ENCODE assay signal across 8 mouse cellular contexts in the genomic region with DNA sequence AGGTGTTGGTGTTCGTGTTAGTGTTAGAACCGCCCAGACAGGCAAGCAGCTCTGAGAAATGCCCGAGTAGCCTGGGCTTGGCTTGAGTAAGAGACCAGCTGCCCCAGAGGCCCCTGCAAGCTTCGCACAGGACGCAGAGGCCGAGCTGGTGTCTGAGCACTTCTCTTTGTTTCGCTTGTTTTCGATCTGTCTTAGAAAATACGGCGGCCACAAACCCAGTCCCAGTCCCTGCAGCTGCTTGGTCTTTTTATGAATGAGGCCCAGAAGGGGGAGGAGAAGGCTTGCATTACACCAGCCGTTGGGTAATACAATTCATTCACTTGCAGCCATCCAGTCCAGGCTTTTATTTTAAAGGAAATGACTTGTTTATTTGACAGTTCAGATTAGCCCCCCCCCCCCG.
DNase-seq lines count a peak whose midpoint lies in the region; ATAC-seq and TF ChIP-seq lines count a peak whose summit lies in the region.

No protein-coding gene starts in this region.

- peak; percentile 74 for ATAC-seq in heart, embryonic 16.5 days (replicated peaks; ENCODE audit: extremely low read depth, insufficient read depth, low FRiP score)
- ATAC-seq in lung, postnatal 0 days = peak; percentile 80
- ATAC-seq in inflammation-experienced regulatory T-cells, adult 6 months = no peak

- TF ChIP-seq EP300 in lung, postnatal 0 days (IDR thresholded peaks at IDR 0.05) = no peak

- 2% methylated on average over 12 of the region's 12 CpGs for WGBS in forebrain, embryonic 10.5 days
- 5% methylated on average over 12 of the region's 12 CpGs for WGBS in heart, embryonic 16.5 days
- 5% methylated on average over 12 of the region's 12 CpGs for WGBS in lung, postnatal 0 days

- H3K9me3 ChIP-seq in forebrain, embryonic 10.5 days = no peaks in the 10 kb centered on the region
- H3K9me3 ChIP-seq in heart, embryonic 16.5 days (replicated peaks; ENCODE audit: control insufficient read depth, low read length) = no peaks in the 10 kb centered on the region
- H3K9me3 ChIP-seq in lung, postnatal 0 days (ENCODE audit: low read length) = no peaks in the 10 kb centered on the region

- H3K36me3 ChIP-seq in forebrain, embryonic 10.5 days (replicated peaks) = peaks cover 6% of the 10 kb centered on the region
- H3K36me3 ChIP-seq in heart, embryonic 16.5 days (ENCODE audit: control insufficient read depth, insufficient read depth) = no peaks in the 10 kb centered on the region
- H3K36me3 ChIP-seq in lung, postnatal 0 days (ENCODE audit: insufficient read depth, low read length) = no peaks in the 10 kb centered on the region

- peaks cover 78% of the 10 kb centered on the region for H3K4me1 ChIP-seq in forebrain, embryonic 10.5 days
- H3K4me1 ChIP-seq in heart, embryonic 16.5 days (ENCODE audit: control insufficient read depth, insufficient read depth, low read length) = peaks cover 46% of the 10 kb centered on the region
- peaks cover 38% of the 10 kb centered on the region for H3K4me1 ChIP-seq in lung, postnatal 0 days (ENCODE audit: insufficient read depth, low read depth, low read length)

- 0 out of 2 replicates have a peak, but pooled peaks cover 3% of the 10 kb centered on the region for H3K27me3 ChIP-seq in forebrain, embryonic 10.5 days (ENCODE audit: poor library complexity, severe bottlenecking)
- no peaks in the 10 kb centered on the region for H3K27me3 ChIP-seq in heart, embryonic 16.5 days (ENCODE audit: control insufficient read depth, insufficient read depth, low read length)
- H3K27me3 ChIP-seq in lung, postnatal 0 days (replicated peaks; ENCODE audit: insufficient read depth, low read length) = no peaks in the 10 kb centered on the region

- peak overlapping the region; percentile 23; the same call in 1 of the 2 replicates for H3K4me3 ChIP-seq in forebrain, embryonic 10.5 days
- peak overlapping the region; percentile 19; the same call in 1 of the 2 replicates for H3K4me3 ChIP-seq in heart, embryonic 16.5 days (ENCODE audit: low read length)
- no peak overlapping the region for H3K4me3 ChIP-seq in lung, postnatal 0 days (ENCODE audit: low read depth, low read length)

- H3K9ac ChIP-seq in heart, embryonic 16.5 days (ENCODE audit: low read length) = peak overlapping the region; percentile 67
- no peak overlapping the region for H3K9ac ChIP-seq in lung, postnatal 0 days (replicated peaks; ENCODE audit: low read depth)

- H3K4me2 ChIP-seq in heart, embryonic 16.5 days (ENCODE audit: low read depth, low read length) = peak overlapping the region; percentile 58
- peak overlapping the region; percentile 34 for H3K4me2 ChIP-seq in lung, postnatal 0 days (replicated peaks; ENCODE audit: low read depth, low read length)

- H3K27ac ChIP-seq in forebrain, embryonic 10.5 days = peak overlapping the region; percentile 84
- H3K27ac ChIP-seq in heart, embryonic 16.5 days (ENCODE audit: low read length) = peak overlapping the region; percentile 77
- 0 out of 2 replicates have a peak overlapping the region, but pooled peaks have one; percentile 38 for H3K27ac ChIP-seq in lung, postnatal 0 days (ENCODE audit: low read length)

- no peak for TF ChIP-seq CTCF in lung, postnatal 0 days (IDR thresholded peaks at IDR 0.05)

- peak; percentile 23 for DNase-seq in urinary bladder, postnatal 14 days (ENCODE audit: low spot score)
- DNase-seq in urinary bladder, adult 18-20 months (ENCODE audit: low spot score in 2 of 2) = no peak
- peak; percentile 76 for DNase-seq in forebrain, embryonic 10.5 days (ENCODE audit: extremely low spot score, low spot score)
- peak; percentile 57 to 72 for DNase-seq in kidney, postnatal 4 days
- peak; percentile 88 for DNase-seq in lung, postnatal 0 days (ENCODE audit: low spot score)
- peak; percentile 79 for DNase-seq in retina, embryonic 14.5 days (ENCODE audit: low spot score)

Comparison
In these comparisons a context has a peak if more than half of its experiments do, and no peak if none do; other contexts are left out.
1. DNase-seq: peak in urinary bladder, postnatal 14 days (single experiment), forebrain, embryonic 10.5 days (single experiment), kidney, postnatal 4 days (2 of 2), lung, postnatal 0 days (single experiment) and retina, embryonic 14.5 days (single experiment); none in urinary bladder, adult 18-20 months (0 of 2).
2. Peak in every context shown above with its lines, with median percentiles within 50 percentile points of each other: H3K27ac ChIP-seq.